Mouse (Mus musculus): ENCODE results near the gene Thada. TPM values are rescaled to one million over a fixed set of nuclear protein-coding genes. Genes with fewer than 3 reads are reported as not detected.
"Not testable (repeated sequence)": the region's sequence is repeated elsewhere in the genome, so short reads cannot be mapped to it uniquely, and the experiment has no call there.

The Thada gene
- total and polyA plus RNA-seq, 3 experiments: 17.3 to 26.7 (median 22.2) TPM

DNA sequence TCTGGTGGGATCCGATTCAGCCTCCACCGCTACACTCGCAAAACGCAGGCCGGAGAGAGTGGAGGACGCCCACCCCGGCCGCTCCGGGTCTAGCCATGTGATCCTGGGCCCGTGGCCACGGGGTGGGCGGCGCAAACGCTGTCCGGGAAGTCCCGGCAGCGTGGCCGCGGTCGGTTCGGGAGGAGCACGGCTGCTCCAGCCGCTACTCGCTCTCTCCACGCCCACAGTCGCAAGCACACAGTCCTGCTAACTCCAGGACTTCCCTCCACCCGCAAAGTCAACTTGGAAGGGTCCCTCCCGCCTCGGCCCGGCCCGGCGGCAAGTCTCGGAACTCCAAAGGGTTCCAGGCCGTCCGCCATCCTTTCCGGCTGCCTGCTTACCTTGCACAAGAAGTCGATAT is 278.7 kb downstream of the Thada start:
- DNase-seq (ENCODE audit: extremely low read depth); dilution Hi-C loops (cut with MboI; ENCODE audit: extremely low pct_ligation_motif_present, extremely low pct_unique_long_range_greater_than_20kb, low sequenced_read_pairs); H3K4me2 ChIP-seq (ENCODE audit: insufficient read depth, low read depth, poor library complexity, severe bottlenecking); H3K9me3 ChIP-seq (replicated peaks; ENCODE audit: low read length); H3K27me3 ChIP-seq (replicated peaks); in situ Hi-C loops (cut with MboI; ENCODE audit: low pct_ligation_motif_present, low pct_unique_long_range_greater_than_20kb, low sequenced_read_pairs): not testable (repeated sequence)
- H3K79me2 ChIP-seq (replicated peaks; ENCODE audit: control insufficient read depth, extremely low read depth, insufficient read depth, poor library complexity, severe bottlenecking): peaks cover 19% of the 10 kb centered on the region
- peak; percentile 15; the same call in 1 of the 2 replicates for TF ChIP-seq CHD1 (IDR thresholded peaks at IDR 0.05; ENCODE audit: low read depth, low read length)
- H3K9ac ChIP-seq (ENCODE audit: insufficient read depth, low read depth): peak overlapping the region; percentile 75
- peaks cover 3 to 44% of the 10 kb centered on the region in 2 experiments; a peak in 3 of 4 replicates for H3K4me1 ChIP-seq (ENCODE audit: control insufficient read depth in 1 of 2, insufficient read depth in 2 of 2)
- H3K4me3 ChIP-seq (replicated peaks in 1 of 3; ENCODE audit: low read depth in 2 of 3, low read length in 2 of 3, poor library complexity in 1 of 3): peak overlapping the region; percentile 76 to 84 (median 80)
- peaks cover 14 to 57% of the 10 kb centered on the region in 2 experiments for H3K36me3 ChIP-seq (replicated peaks in 1 of 2; ENCODE audit: control insufficient read depth in 1 of 2, insufficient read depth in 1 of 2, low read length in 1 of 2)
- H3K27ac ChIP-seq (ENCODE audit: insufficient read depth, low read depth): peak overlapping the region; percentile 91

DNA sequence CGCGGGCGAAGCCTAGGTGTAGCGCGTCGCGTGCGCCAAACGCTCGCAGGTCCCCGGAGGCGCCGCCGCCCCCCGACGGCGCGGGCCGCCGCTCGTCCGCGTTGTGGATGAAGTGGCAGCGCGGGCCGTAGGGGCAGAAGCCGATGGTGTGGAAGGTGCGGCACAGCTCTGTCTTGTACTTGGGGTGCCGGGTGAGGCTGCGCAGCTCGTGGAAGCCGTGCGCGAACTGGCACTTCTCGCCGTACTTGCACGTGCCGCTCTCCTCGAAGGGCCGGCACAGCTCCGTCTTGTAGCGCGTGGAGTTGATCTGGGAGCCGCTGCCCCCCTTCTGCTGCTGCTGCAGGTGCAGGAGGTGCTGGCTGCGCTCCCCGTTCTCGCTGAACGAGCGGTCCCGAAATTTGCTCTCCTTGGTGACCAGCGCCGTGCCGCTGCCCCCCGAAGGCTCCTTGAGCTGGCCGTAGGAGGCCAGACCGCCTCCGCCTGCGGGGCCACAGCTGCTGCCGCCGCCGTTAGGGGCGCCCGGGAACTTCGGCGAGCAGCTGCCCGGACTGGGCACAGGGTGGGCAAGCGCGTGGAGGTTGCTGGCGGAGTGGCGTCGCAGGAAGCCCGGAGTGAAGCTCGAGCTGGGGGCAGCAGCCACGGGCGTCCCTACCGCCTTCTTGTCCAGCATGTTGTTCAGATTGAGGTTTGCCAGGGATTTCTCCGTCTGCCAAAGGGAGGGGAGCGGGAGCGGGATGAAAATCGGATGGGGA is 279.4 kb downstream of the Thada start:
- in situ Hi-C loops (cut with MboI; ENCODE audit: low pct_ligation_motif_present, low pct_unique_long_range_greater_than_20kb, low sequenced_read_pairs): no loop called here
- DNase-seq (ENCODE audit: extremely low read depth): no peak
- H3K4me1 ChIP-seq (ENCODE audit: control insufficient read depth in 1 of 2, insufficient read depth in 2 of 2): peaks cover 3 to 46% of the 10 kb centered on the region in 2 experiments; a peak in 3 of 4 replicates
- TF ChIP-seq SMC3 (IDR thresholded peaks at IDR 0.05; ENCODE audit: low read depth, low read length) (no peak), IRF4 (IDR thresholded peaks at IDR 0.05; ENCODE audit: low read depth, low read length) (0 out of 2 replicates have a peak, but pooled peaks have one; percentile 19), ETS1 (conservative IDR thresholded peaks at IDR 0.05; ENCODE audit: low read depth, low read length) (no peak), GABPA (IDR thresholded peaks at IDR 0.05; ENCODE audit: insufficient replicate concordance, low read depth, low read length) (no peak), POLR2A (IDR thresholded peaks at IDR 0.05; ENCODE audit: low read depth, low read length) (no peak), CHD2 (IDR thresholded peaks at IDR 0.05; ENCODE audit: low read length) (no peak), SIN3A (IDR thresholded peaks at IDR 0.05; ENCODE audit: low read length) (peak; percentile 31; the same call in 1 of the 2 replicates), MEF2A (IDR thresholded peaks at IDR 0.05; ENCODE audit: borderline replicate concordance, low read depth, low read length) (no peak), UBTF (IDR thresholded peaks at IDR 0.05; ENCODE audit: low read depth, low read length) (peak; percentile 80), ZMIZ1 (IDR thresholded peaks at IDR 0.05; ENCODE audit: low read depth, low read length) (no peak), EP300 (IDR thresholded peaks at IDR 0.05; ENCODE audit: low read length) (no peak), POLR2AphosphoS2 (IDR thresholded peaks at IDR 0.05; ENCODE audit: low read depth, low read length) (no peak), JUN (IDR thresholded peaks at IDR 0.05; ENCODE audit: insufficient read depth, low read depth, low read length) (no peak), NELFE (IDR thresholded peaks at IDR 0.05; ENCODE audit: low read depth, low read length) (no peak), CHD1 (IDR thresholded peaks at IDR 0.05; ENCODE audit: low read depth, low read length) (peak; percentile 55; the same call in 1 of the 2 replicates), RCOR1 (conservative IDR thresholded peaks at IDR 0.05; ENCODE audit: low read depth, low read length) (no peak), CTCF (conservative IDR thresholded peaks at IDR 0.05 in 1 of 2, IDR thresholded peaks at IDR 0.05 in 1 of 2; ENCODE audit: low read depth in 2 of 2, low read length in 2 of 2) (peak in 1 of 2 experiments; percentile 30; a peak in 2 of 4 replicates), RAD21 (IDR thresholded peaks at IDR 0.05; ENCODE audit: low read depth, low read length) (no peak; the same call in none of the 2 replicates), BHLHE40 (IDR thresholded peaks at IDR 0.05; ENCODE audit: low read depth, low read length) (peak; percentile 80), HCFC1 (IDR thresholded peaks at IDR 0.05; ENCODE audit: low read depth, low read length) (no peak), JUND (conservative IDR thresholded peaks at IDR 0.05; ENCODE audit: low read depth, low read length) (no peak), MYC (IDR thresholded peaks at IDR 0.05; ENCODE audit: low read depth, low read length) (no peak), TCF12 (IDR thresholded peaks at IDR 0.05; ENCODE audit: low read depth, low read length) (peak; percentile 25; the same call in 1 of the 2 replicates), E2F4 (IDR thresholded peaks at IDR 0.05; ENCODE audit: insufficient replicate concordance, low read depth, low read length) (no peak), MAFK (IDR thresholded peaks at IDR 0.05; ENCODE audit: insufficient replicate concordance, low read length) (no peak), USF1 (IDR thresholded peaks at IDR 0.05; ENCODE audit: low read depth, low read length) (no peak), ZKSCAN1 (IDR thresholded peaks at IDR 0.05; ENCODE audit: borderline replicate concordance, low read depth, low read length) (no peak), KAT2A (IDR thresholded peaks at IDR 0.05; ENCODE audit: insufficient replicate concordance, low read length) (no peak), ZNF384 (IDR thresholded peaks at IDR 0.05; ENCODE audit: low read depth, low read length) (no peak), MXI1 (IDR thresholded peaks at IDR 0.05; ENCODE audit: low read depth, low read length) (peak; percentile 63), USF2 (conservative IDR thresholded peaks at IDR 0.05; ENCODE audit: low read depth, low read length) (no peak)

More for the DNA sequence above, 279.4 kb downstream of the Thada start:
- Histone ChIP-seq H3K27me3 (replicated peaks) (no peaks in the 10 kb centered on the region), H3K4me3 (replicated peaks in 1 of 3; ENCODE audit: low read depth in 2 of 3, low read length in 2 of 3, poor library complexity in 1 of 3) (peak overlapping the region; percentile 66 to 79 (median 73)), H3K36me3 (replicated peaks in 1 of 2; ENCODE audit: control insufficient read depth in 1 of 2, insufficient read depth in 1 of 2, low read length in 1 of 2) (peaks cover 8 to 51% of the 10 kb centered on the region in 2 experiments), H3K9ac (ENCODE audit: insufficient read depth, low read depth) (peak overlapping the region; percentile 75), H3K79me2 (replicated peaks; ENCODE audit: control insufficient read depth, extremely low read depth, insufficient read depth, poor library complexity, severe bottlenecking) (peaks cover 19% of the 10 kb centered on the region), H3K9me3 (replicated peaks; ENCODE audit: low read length) (peaks cover 10% of the 10 kb centered on the region), H3K4me2 (ENCODE audit: insufficient read depth, low read depth, poor library complexity, severe bottlenecking) (peak overlapping the region; percentile 25), H3K27ac (ENCODE audit: insufficient read depth, low read depth) (peak overlapping the region; percentile 82)
- dilution Hi-C loops (cut with MboI; ENCODE audit: extremely low pct_ligation_motif_present, extremely low pct_unique_long_range_greater_than_20kb, low sequenced_read_pairs): no loop called here

Data from CH12.LX (cell line).